Mouse (Mus musculus): ENCODE results near the gene Zglp1.

GRCm38 (mm10) chr9:21093423-21093822 lies 26.5 kb upstream of the Zglp1 start:
- no peak for TF ChIP-seq CTCF (IDR thresholded peaks at IDR 0.05; ENCODE audit: low read depth, low read length)
- no peak for TF ChIP-seq POLR2A (IDR thresholded peaks at IDR 0.05; ENCODE audit: borderline replicate concordance, low read depth, low read length)

All from bone marrow macrophage, adult 2 months (primary cell).